Mouse (Mus musculus) macrophage (primary cell): ENCODE measurements around the gene Chd1. TPM values are rescaled to one million over a fixed set of nuclear protein-coding genes. Genes with fewer than 3 reads are reported as not detected.

ENCODE experiments used
- H3K27ac ChIP-seq: fragments of 350-480 bp; formaldehyde crosslinking; 2 replicates; pipeline ENCODE4 v1.9.0; 2021
- H3K36me3 ChIP-seq: fragments of 350-480 bp; formaldehyde crosslinking; 2 replicates; pipeline ENCODE4 v1.9.0; 2021; ENCODE audit errors: inconsistent target
- H3K4me3 ChIP-seq: fragments of 350-480 bp; formaldehyde crosslinking; 2 replicates; pipeline ENCODE4 v1.9.0; 2021; ENCODE audit errors: inconsistent target
- H3K79me2 ChIP-seq: fragments of 350-480 bp; formaldehyde crosslinking; 2 replicates; pipeline ENCODE4 v1.9.0; 2021; ENCODE audit errors: inconsistent target
- WGBS: methylation state at CpG from one replicate; pipeline ENCODE4 v1.1.7; 2026; ENCODE audit warnings: inconsistent platforms; ENCODE audit not compliant: missing documents; 5-methylcytosine and 5-hydroxymethylcytosine counted together
- polyA plus RNA-seq: library from polyadenylated mRNA; stranded (reverse); fragments of 250-400 nt; gene quantifications from 3 replicates; pipeline ENCODE4 v1.2.4, GENCODE M21; 2018; ENCODE audit warnings: inconsistent platforms

The Chd1 gene
- polyA plus RNA-seq, 1 experiment from 2014 or later = 24.4 TPM

- 93% methylated on average over 7 of the region's 7 CpGs for WGBS
- Histone ChIP-seq H3K79me2 (no peaks in the 10 kb centered on the region), H3K36me3 (peaks cover 55% of the 10 kb centered on the region), H3K4me3 (no peak overlapping the region), H3K27ac (no peak overlapping the region)
Measured at GRCm38 (mm10) chr17:15769081-15769724, 64.4 kb downstream of the Chd1 start.

DNA sequence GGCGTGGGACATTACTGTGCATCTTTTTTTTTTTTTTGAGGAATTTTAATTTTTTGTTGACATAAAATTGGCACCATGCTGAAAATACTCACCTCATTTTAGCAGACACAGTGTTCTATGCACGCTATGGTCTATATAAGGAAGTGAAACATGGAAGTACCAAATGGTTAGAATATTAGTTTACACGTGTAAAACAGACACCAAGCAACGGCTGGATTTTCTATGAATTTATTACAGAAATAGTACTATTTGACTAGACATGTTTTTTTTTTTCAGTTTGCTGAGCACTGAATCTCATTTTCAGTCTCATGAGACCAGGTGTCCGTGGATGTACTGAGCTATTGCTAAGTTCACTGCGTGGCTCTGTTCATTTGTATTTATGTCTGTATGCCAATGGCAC, 69.2 kb downstream of the Chd1 start:
- Histone ChIP-seq H3K27ac (peak overlapping the region; percentile 29; the same call in 1 of the 2 replicates), H3K4me3 (no peak overlapping the region), H3K36me3 (peaks cover 20% of the 10 kb centered on the region; the same call in 1 of the 2 replicates), H3K79me2 (no peaks in the 10 kb centered on the region)
- 21% methylated on average over 6 of the region's 6 CpGs for WGBS

- 35% methylated on average over 5 of the region's 5 CpGs for WGBS
- no peaks in the 10 kb centered on the region for H3K79me2 ChIP-seq
- peak overlapping the region; percentile 29; the same call in 1 of the 2 replicates for H3K27ac ChIP-seq
- no peak overlapping the region for H3K4me3 ChIP-seq
- H3K36me3 ChIP-seq = peaks cover 18% of the 10 kb centered on the region; the same call in 1 of the 2 replicates
Measured at GRCm38 (mm10) chr17:15774565-15775215, 69.9 kb downstream of the Chd1 start.

DNA sequence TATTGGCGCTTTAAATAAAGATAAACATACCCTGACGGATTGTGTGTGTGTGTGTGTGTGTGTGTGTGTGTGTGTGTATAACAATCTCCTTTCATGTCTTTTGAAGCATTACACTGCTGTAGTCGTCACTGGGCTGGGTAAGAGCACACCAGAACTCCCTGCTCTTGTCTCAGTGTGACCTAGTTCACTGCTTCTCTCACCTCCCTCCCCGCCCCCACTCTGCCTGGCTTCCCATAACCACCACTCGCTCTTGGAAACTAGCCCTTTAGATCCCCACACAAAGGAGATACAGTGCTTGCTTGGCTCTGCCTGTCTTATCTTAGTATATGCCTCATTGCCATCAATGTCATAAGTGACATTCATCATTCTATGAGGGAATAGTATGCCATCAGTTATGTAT, 71.6 kb downstream of the Chd1 start:
- 97% methylated on average over 5 of the region's 5 CpGs for WGBS
- Histone ChIP-seq H3K27ac (no peak overlapping the region), H3K79me2 (no peaks in the 10 kb centered on the region), H3K4me3 (no peak overlapping the region), H3K36me3 (peaks cover 2% of the 10 kb centered on the region; the same call in 1 of the 2 replicates)

- no peak overlapping the region for H3K27ac ChIP-seq
- WGBS = 54% methylated on average over 6 of the region's 6 CpGs
- H3K79me2 ChIP-seq = no peaks in the 10 kb centered on the region
- no peaks in the 10 kb centered on the region for H3K36me3 ChIP-seq
- H3K4me3 ChIP-seq = no peak overlapping the region
Measured at GRCm38 (mm10) chr17:15777979-15778378, 73.2 kb downstream of the Chd1 start.

DNA sequence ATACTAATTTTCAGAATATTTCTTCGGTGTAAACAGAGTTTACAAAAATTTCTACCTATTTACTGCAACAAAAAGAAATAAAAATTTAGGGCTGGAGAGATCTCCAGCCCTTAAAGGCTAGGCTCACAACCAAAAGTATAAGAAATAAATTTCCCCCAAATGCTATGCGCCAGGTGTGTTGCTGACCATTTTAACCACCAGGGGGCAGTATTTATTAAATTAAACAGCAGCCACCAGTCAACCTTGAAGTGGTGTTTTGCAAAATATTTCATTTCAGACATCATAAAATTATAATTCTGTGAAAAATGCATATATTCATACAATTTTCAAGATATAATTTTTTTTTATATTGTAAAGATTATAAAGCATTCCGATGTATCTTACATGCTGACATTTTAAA, 82.3 kb downstream of the Chd1 start:
- WGBS = 36% methylated on average over 3 of the region's 3 CpGs
- H3K36me3 ChIP-seq = no peaks in the 10 kb centered on the region
- no peak overlapping the region for H3K4me3 ChIP-seq
- no peak overlapping the region for H3K27ac ChIP-seq
- H3K79me2 ChIP-seq = no peaks in the 10 kb centered on the region

- 94% methylated on average over 8 of the region's 8 CpGs for WGBS
- no peak overlapping the region for H3K4me3 ChIP-seq
- no peaks in the 10 kb centered on the region for H3K36me3 ChIP-seq
- H3K79me2 ChIP-seq = no peaks in the 10 kb centered on the region
- no peak overlapping the region for H3K27ac ChIP-seq
Measured at GRCm38 (mm10) chr17:15790716-15791115, 85.9 kb downstream of the Chd1 start.

DNA sequence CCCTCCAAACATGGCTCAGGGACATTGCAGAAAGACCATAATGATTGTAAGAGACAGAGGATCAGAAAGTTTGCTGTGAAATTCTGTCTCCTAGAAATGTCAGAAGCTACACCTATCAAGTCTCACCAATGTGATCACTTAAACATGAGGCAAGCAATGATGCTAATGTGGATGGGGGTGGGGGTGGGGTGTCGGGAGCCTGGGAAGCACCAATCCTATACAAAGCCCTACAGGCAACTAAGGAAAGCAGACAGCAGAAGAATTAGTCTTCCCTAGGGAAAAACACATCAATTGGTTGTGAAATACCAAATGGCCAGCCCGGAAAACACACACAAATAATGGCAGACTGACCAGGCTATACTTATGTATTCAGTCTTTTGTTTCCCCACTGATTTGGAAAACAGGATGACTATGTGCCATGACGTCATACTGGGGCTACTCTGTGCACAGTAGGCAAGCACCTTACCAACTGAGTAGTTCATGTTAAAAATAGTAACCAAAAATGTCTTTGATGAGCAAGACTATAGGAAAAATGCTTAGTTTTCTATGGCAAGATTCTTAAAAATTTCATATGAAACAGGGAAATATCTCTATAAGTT, 94.5 kb downstream of the Chd1 start:
- Histone ChIP-seq H3K79me2 (no peaks in the 10 kb centered on the region), H3K4me3 (no peak overlapping the region), H3K27ac (no peak overlapping the region), H3K36me3 (no peaks in the 10 kb centered on the region)
- 94% methylated on average over 3 of the region's 3 CpGs for WGBS

DNA sequence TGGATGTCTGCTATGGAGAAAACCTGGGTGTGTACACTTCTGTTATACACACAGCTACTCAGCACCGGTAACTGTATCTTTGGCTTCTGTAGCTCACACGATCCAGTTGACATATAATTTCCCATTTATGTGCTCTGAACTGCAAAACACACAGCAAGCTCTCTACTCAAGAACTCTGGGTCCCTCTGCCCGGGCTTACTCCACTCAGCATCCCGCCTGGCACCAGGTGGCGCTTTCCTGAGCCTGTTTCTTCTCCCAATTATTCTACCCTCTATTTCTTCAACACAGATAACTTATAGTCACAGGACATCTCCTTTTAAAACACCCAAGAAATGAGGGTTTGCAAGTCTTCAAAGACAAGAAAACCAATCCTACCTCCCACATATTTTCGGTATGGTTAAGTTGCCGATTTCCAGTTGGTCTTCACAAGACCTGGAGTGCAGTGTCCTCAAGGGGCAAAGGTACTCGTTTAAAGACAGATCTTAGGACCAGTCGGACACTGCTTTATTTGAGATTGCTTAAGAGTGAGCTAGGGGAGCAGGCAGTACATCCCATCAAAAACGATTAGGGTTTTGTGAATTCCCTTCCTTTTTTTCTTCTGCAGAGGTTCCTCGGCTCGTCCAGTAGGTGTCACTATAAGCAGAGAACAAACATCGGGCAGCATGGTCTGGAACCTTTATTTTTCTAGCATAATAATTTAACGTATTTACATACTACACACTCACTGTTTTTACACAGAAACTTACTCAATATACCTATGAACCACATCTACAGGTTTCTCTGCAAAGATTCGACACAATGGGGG, 99.4 kb downstream of the Chd1 start:
- Histone ChIP-seq H3K79me2 (peaks cover 24% of the 10 kb centered on the region), H3K36me3 (peaks cover 12% of the 10 kb centered on the region), H3K27ac (no peak overlapping the region), H3K4me3 (no peak overlapping the region)
- 39% methylated on average over 15 of the region's 15 CpGs for WGBS

GRCm38 (mm10) chr17:15807295-15807984, 102.7 kb downstream of the Chd1 start:
- WGBS = 97% methylated on average over 21 of the region's 23 CpGs
- no peak overlapping the region for H3K27ac ChIP-seq
- H3K36me3 ChIP-seq = peaks cover 12% of the 10 kb centered on the region
- H3K79me2 ChIP-seq = peaks cover 55% of the 10 kb centered on the region
- no peak overlapping the region for H3K4me3 ChIP-seq

DNA sequence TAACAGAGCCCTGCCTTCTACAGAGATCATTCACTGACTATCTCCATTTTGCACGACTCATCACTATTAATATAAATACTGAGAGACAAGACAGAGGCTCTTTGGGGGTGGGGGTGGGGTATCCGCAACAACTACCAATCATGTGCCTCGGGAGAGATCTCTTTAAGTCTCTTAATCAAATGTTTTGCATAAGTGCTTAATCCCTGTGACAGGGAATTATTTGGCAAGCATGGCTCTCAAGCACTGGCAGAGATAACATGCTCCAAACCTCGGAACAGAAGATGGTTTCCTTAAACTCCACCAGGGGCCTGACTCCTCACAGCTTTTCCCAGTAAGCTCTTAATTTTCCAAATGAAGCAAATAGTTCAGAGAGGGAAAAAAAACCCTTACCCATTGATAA, 103.2 kb downstream of the Chd1 start:
- WGBS = 92% methylated on average over 4 of the region's 4 CpGs
- Histone ChIP-seq H3K4me3 (no peak overlapping the region), H3K79me2 (peaks cover 59% of the 10 kb centered on the region), H3K36me3 (peaks cover 12% of the 10 kb centered on the region), H3K27ac (no peak overlapping the region)

GRCm38 (mm10) chr17:15808468-15809374, 104.0 kb downstream of the Chd1 start:
- WGBS = 68% methylated on average over 10 of the region's 10 CpGs
- no peak overlapping the region for H3K4me3 ChIP-seq
- no peak overlapping the region for H3K27ac ChIP-seq
- H3K36me3 ChIP-seq = peaks cover 12% of the 10 kb centered on the region
- H3K79me2 ChIP-seq = peaks cover 63% of the 10 kb centered on the region

DNA sequence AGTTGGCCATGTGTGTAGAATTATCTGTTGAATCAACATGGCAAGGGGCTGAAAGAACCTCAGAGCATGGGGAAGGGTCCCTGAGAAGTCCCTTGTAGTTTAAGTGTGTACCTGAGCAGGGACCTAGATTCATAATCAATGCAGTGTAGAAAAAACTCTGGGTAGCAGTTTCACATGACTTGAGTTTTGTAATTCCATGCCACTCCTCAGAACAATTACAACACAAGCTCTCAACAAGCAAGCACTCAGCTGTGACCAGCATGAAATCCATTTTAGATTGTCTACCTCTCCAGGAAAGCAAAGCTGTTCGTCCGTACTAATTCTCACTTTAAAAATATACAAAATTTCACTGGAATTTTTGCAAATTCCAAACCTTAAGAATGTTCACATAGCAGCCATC, 105.2 kb downstream of the Chd1 start:
- 89% methylated on average over 2 of the region's 2 CpGs for WGBS
- peaks cover 12% of the 10 kb centered on the region for H3K36me3 ChIP-seq
- H3K4me3 ChIP-seq = no peak overlapping the region
- no peak overlapping the region for H3K27ac ChIP-seq
- peaks cover 71% of the 10 kb centered on the region for H3K79me2 ChIP-seq
